Mouse (Mus musculus) stomach, embryonic 15.5 days (tissue): ENCODE results near the gene 9530077C05Rik. TPM values are rescaled to one million over a fixed set of nuclear protein-coding genes. Genes with fewer than 3 reads are reported as not detected.
"Not testable (repeated sequence)": the region's sequence is repeated elsewhere in the genome, so short reads cannot be mapped to it uniquely, and the experiment has no call there.

Experiments
- ATAC-seq: fragments of 200-750 bp; cut with Nextera tagmentation; 2 replicates; pipeline ENCODE4 v1.8.0; 2017; ENCODE audit warnings: low read depth, moderate number of reproducible peaks, moderate TSS enrichment; ENCODE audit not compliant: insufficient read depth, low FRiP score
- H3K27ac ChIP-seq: fragments of 300-500 bp; sonication (generic); 2 replicates; pipeline ENCODE4 v1.5.1; 2015; ENCODE audit warnings: mild to moderate bottlenecking, inconsistent platforms
- H3K27me3 ChIP-seq: fragments of 300-500 bp; sonication (generic); replicated peaks from 2 replicates; pipeline ENCODE4 v1.6.1; 2015; ENCODE audit warnings: inconsistent platforms
- H3K36me3 ChIP-seq: fragments of 300-500 bp; sonication (generic); 2 replicates; pipeline ENCODE4 v1.6.1; 2015; ENCODE audit warnings: inconsistent platforms
- H3K4me1 ChIP-seq: fragments of 300-500 bp; sonication (generic); 2 replicates; pipeline ENCODE4 v1.6.1; 2015; ENCODE audit warnings: inconsistent platforms
- H3K4me2 ChIP-seq: fragments of 300-500 bp; sonication (generic); 2 replicates; pipeline ENCODE4 v1.6.1; 2015; ENCODE audit warnings: mild to moderate bottlenecking, inconsistent platforms
- H3K4me3 ChIP-seq: fragments of 300-500 bp; sonication (generic); replicated peaks from 2 replicates; pipeline ENCODE4 v1.5.1; 2015; ENCODE audit warnings: inconsistent platforms
- H3K9ac ChIP-seq: fragments of 300-500 bp; sonication (generic); 2 replicates; pipeline ENCODE4 v1.6.1; 2015; ENCODE audit warnings: inconsistent platforms
- H3K9me3 ChIP-seq: fragments of 300-500 bp; sonication (generic); 2 replicates; pipeline ENCODE4 v1.6.1; 2016; ENCODE audit warnings: inconsistent platforms
- WGBS: fragments of 180-500 bp; shearing (Covaris S2); methylation state at CpG from one replicate; pipeline ENCODE4 v1.1.7; 2015; 5-methylcytosine and 5-hydroxymethylcytosine counted together
- polyA plus RNA-seq: library from polyadenylated mRNA; unstranded; fragments of >200 nt; fragmentation: Nextera tagmentation; extraction: Ambion mirVana; gene quantifications from 2 replicates; pipeline ENCODE4 v1.2.1, GENCODE M21; 2015

Gene 9530077C05Rik
- polyA plus RNA-seq, 1 experiment from 2014 or later: 4.0 TPM

DNA sequence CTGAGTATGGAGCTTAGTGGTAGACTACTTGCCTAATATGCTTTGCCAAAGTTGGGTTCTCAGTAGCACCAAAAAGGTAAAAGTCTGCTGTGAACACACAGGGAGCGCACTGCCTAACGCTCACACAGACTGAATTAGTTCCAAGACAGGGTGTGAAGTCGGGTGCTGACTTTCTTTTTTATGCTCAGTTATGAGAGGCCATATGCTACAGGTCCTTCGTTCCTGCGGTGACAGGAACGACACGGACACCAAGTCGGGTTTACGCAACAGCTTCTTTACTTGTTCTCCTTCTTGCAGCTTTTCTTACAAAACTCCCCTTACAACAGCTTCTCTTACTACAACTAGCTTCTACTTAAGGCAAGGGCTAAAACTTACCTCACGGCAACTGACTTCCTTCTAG is 31.8 kb downstream of the 9530077C05Rik start:
- no peak for ATAC-seq
- no peak overlapping the region for H3K4me3 ChIP-seq
- no peaks in the 10 kb centered on the region for H3K9me3 ChIP-seq
- no peaks in the 10 kb centered on the region for H3K4me1 ChIP-seq
- H3K4me2 ChIP-seq: no peak overlapping the region
- no peak overlapping the region for H3K9ac ChIP-seq
- H3K27ac ChIP-seq: no peak overlapping the region
- WGBS: 87% methylated on average over 10 of the region's 10 CpGs
- H3K27me3 ChIP-seq: no peaks in the 10 kb centered on the region
- H3K36me3 ChIP-seq: peaks cover 11% of the 10 kb centered on the region; the same call in 1 of the 2 replicates

DNA sequence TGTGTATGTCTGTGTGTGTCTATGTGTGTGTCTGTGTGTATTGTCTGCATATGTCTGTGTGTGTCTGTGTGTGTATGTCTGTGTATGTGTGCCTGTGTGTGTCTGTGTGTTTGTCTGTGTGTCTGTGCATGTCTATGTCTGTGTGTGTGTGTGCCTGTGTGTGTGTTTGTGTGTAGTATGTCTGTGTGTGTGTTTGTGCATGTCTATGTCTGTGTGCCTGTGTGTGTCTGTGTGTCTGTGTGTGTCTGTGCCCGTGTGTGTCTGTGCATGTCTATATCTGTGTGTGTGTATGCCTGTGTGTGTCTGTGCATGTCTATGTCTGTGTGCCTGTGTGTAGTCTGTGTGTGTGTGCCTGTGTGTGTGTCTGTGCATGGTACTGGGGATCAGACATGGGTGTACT is 33.8 kb downstream of the 9530077C05Rik start:
- Histone ChIP-seq H3K27me3 (no peaks in the 10 kb centered on the region), H3K4me3 (no peak overlapping the region), H3K36me3 (peaks cover 27% of the 10 kb centered on the region; the same call in 1 of the 2 replicates), H3K9ac (no peak overlapping the region), H3K4me1 (no peaks in the 10 kb centered on the region), H3K4me2 (no peak overlapping the region), H3K27ac (no peak overlapping the region), H3K9me3 (no peaks in the 10 kb centered on the region)
- ATAC-seq: no peak
- WGBS: 79% methylated on average over 1 of the region's 1 CpGs

DNA sequence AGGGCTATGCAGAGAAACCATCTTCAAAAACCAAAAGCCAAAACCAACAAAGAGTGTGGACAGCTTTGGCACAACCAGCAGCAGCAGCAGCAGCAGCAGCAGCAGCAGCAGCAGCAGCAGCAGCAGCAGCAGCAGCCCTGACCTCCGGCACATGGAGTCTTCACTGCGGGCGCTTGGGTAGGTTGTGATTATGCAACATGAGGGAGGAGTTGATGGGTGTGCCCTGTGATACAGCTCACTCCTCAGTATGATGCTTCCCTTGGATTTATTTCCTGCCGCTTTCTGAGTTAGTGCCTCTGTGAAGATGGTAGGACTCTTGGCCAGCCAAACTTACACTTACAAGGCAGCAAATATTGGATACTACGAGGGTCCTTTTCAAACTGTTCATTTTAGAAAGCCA is 35.9 kb downstream of the 9530077C05Rik start:
- no peak overlapping the region for H3K4me3 ChIP-seq
- no peak for ATAC-seq
- H3K4me2 ChIP-seq: no peak overlapping the region
- WGBS: 73% methylated on average over 5 of the region's 5 CpGs
- peaks cover 29% of the 10 kb centered on the region for H3K36me3 ChIP-seq
- H3K4me1 ChIP-seq: no peaks in the 10 kb centered on the region
- no peak overlapping the region for H3K27ac ChIP-seq
- H3K27me3 ChIP-seq: no peaks in the 10 kb centered on the region
- H3K9ac ChIP-seq: no peak overlapping the region
- no peaks in the 10 kb centered on the region for H3K9me3 ChIP-seq

DNA sequence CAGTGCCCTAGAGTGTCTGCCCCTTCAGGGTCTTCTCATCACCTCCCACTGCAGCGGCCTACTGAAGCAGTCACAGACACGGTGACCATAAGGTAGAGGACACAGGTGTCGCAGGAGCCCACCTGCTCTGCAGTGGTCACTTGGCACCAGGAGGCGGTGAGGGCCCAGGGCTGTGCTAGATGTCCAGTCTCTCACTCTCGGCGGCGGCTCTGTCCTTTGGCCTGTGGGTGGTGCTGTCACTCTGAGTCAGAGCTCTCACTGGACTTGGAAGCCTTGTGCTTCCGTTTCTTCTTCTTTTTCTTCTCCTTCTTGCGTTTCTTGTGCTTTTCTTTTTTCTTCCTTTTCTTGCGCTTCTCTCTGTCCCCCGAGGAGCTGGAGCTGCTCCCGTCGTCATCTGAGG is 37.1 kb downstream of the 9530077C05Rik start:
- no peak for ATAC-seq
- Histone ChIP-seq H3K4me3 (no peak overlapping the region), H3K9ac (no peak overlapping the region), H3K4me2 (no peak overlapping the region), H3K9me3 (no peaks in the 10 kb centered on the region), H3K27me3 (no peaks in the 10 kb centered on the region), H3K36me3 (peaks cover 38% of the 10 kb centered on the region), H3K4me1 (no peaks in the 10 kb centered on the region), H3K27ac (no peak overlapping the region)
- 92% methylated on average over 13 of the region's 13 CpGs for WGBS

DNA sequence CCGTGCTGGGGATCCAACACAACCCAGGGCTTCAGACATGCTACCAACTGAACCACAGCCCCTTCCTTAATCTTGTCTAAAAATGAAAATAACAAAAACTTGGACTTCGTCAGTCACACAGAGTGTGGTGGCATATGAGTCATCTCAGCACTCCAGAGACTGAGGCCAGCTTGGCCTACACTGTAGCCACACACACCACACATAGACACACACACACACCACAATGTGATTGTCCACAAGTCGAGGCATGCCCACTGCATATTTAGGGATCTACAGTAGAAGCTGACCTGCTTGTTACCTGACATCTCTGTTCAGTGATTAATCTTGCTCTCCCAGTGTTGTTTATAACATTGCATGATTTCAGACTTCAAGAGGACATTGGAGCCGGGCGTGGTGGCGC is 37.9 kb downstream of the 9530077C05Rik start:
- H3K4me2 ChIP-seq: no peak overlapping the region
- no peaks in the 10 kb centered on the region for H3K9me3 ChIP-seq
- no peak overlapping the region for H3K9ac ChIP-seq
- ATAC-seq: no peak
- H3K27ac ChIP-seq: no peak overlapping the region
- H3K4me3 ChIP-seq: no peak overlapping the region
- WGBS: 82% methylated on average over 6 of the region's 6 CpGs
- no peaks in the 10 kb centered on the region for H3K4me1 ChIP-seq
- H3K27me3 ChIP-seq: no peaks in the 10 kb centered on the region
- H3K36me3 ChIP-seq: peaks cover 44% of the 10 kb centered on the region

DNA sequence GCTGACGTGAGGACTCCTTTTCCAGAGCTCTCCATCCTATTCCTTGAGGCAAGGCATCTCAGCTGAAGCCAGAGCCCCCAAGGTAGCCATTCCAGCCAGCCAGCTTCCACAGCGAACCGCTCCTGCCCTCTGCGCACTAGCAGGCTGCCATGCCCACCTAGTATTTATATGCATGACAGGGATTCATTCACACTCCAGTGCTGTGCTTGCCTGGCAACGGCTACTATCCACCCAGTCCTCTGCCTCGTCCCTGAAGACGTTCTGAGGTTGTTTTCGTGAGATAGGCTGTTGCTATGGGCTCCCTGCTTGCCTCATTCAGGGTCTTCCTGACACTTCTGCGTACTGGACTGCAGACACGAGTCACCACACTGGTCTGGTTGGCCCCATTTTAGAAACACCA is 41.4 kb downstream of the 9530077C05Rik start:
- Histone ChIP-seq H3K9ac (no peak overlapping the region), H3K36me3 (peaks cover 65% of the 10 kb centered on the region), H3K27me3 (no peaks in the 10 kb centered on the region), H3K4me1 (no peaks in the 10 kb centered on the region), H3K4me3 (no peak overlapping the region), H3K9me3 (no peaks in the 10 kb centered on the region), H3K27ac (no peak overlapping the region), H3K4me2 (no peak overlapping the region)
- no peak for ATAC-seq
- WGBS: 88% methylated on average over 10 of the region's 10 CpGs

DNA sequence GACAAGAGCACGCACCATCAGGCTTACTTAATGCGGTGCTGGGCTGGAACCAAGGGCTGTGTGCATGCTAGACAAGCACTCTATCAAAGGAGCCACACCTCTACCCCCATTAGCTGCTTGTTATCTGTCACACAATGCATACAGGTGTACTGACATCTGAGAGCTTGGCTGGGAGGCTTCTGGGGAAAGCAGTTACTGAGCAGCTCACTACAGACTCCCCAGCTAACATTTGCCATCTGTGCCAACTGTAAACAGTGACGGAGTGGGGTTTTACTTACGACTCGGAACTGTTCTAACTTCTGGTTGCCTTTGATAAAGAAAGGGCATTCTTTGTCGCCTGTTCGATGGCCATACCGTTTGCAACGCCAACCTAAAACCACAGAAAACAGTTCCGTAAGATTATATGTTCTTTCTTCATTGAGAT is 42.2 kb downstream of the 9530077C05Rik start:
- no peak overlapping the region for H3K4me3 ChIP-seq
- no peak overlapping the region for H3K9ac ChIP-seq
- H3K27me3 ChIP-seq: no peaks in the 10 kb centered on the region
- H3K9me3 ChIP-seq: no peaks in the 10 kb centered on the region
- H3K4me2 ChIP-seq: no peak overlapping the region
- peaks cover 59% of the 10 kb centered on the region for H3K36me3 ChIP-seq
- H3K27ac ChIP-seq: no peak overlapping the region
- H3K4me1 ChIP-seq: no peaks in the 10 kb centered on the region
- 70% methylated on average over 10 of the region's 10 CpGs for WGBS
- ATAC-seq: peak; percentile 86

DNA sequence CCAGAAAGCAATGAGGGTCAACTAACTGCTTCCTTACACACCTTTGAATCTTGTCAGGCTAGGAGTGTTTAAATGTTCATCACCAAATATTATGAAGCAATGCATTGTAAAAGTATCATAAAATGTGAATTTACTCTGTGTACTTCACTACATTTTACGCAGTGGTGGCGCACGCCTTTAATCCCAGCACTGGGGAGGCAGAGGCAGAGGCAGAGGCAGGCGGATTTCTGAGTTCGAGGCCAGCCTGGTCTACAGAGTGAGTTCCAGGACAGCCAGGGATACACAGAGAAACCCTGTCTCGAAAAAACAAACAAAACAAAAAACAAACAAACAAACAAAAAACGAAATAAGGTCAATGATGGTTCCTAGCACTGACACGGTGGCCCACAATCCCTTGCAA is 42.7 kb downstream of the 9530077C05Rik start, which contains the start of gene Gm17545:
TSS of gene Gm17545 (plus strand) at position 301 of the 400 bp plus-strand sequence.
- peaks cover 54% of the 10 kb centered on the region for H3K36me3 ChIP-seq
- not testable (repeated sequence) for H3K4me1 ChIP-seq, H3K9ac ChIP-seq, H3K4me3 ChIP-seq, H3K9me3 ChIP-seq, H3K27ac ChIP-seq, H3K4me2 ChIP-seq, H3K27me3 ChIP-seq, ATAC-seq
- 87% methylated on average over 8 of the region's 8 CpGs for WGBS

DNA sequence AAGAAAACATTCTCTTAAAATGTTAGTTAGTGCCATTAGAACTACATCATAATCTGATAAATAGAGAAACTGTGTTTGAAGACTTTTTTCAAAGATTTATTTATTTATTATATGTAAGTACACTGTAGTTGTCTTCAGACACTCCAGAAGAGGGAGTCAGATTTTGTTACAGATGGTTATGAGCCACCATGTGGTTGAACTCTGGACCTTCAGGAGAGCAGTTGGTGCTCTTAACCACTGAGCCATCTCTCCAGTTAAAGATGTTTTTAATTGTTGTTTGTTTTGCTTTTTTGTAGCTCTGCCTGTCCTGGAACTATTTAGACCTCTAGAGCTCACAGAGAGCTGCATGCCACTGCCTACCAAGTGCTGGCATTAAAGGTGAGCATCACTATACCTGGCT is 43.7 kb downstream of the 9530077C05Rik start:
- Histone ChIP-seq H3K27ac (no peak overlapping the region), H3K4me2 (no peak overlapping the region), H3K4me3 (no peak overlapping the region), H3K36me3 (peaks cover 47% of the 10 kb centered on the region), H3K9me3 (no peaks in the 10 kb centered on the region), H3K9ac (no peak overlapping the region), H3K27me3 (no peaks in the 10 kb centered on the region), H3K4me1 (no peaks in the 10 kb centered on the region)
- ATAC-seq: no peak

DNA sequence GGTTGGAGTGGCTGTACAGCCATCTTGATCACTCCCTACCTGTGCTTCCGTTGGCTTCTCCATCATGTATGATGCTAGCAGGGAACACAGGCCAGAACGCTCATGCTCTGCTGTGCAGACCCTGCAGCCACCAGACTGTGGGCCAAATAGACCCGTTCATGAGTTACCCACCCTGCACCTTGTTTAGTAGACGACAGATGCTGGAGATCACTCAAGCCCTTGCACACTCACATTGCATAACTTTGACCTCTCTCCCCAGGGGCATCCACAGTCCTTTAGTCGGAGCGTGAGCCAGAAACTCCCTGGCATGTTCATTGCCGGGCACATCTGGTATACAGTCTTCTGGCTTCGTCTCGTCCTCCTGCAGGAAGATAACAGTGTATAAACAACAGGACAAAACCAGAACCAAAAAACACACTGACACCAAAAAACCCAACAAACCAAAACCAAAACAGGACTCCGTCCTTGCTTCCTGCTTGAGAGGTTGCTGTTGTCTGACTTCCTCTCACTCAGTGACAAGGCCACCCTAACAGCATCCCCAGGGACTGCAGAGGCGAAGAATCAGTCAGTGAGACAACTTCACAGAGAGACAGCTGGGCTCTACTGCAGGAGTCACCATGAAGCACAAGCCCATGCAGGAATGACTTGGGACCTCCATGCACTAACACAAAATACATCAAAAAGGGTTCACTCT is 46.0 kb downstream of the 9530077C05Rik start:
- peaks cover 52% of the 10 kb centered on the region for H3K36me3 ChIP-seq
- no peaks in the 10 kb centered on the region for H3K9me3 ChIP-seq
- no peak overlapping the region for H3K27ac ChIP-seq
- no peak overlapping the region for H3K4me3 ChIP-seq
- no peaks in the 10 kb centered on the region for H3K27me3 ChIP-seq
- H3K9ac ChIP-seq: no peak overlapping the region
- WGBS: 87% methylated on average over 11 of the region's 11 CpGs
- no peaks in the 10 kb centered on the region for H3K4me1 ChIP-seq
- H3K4me2 ChIP-seq: no peak overlapping the region
- no peak for ATAC-seq

DNA sequence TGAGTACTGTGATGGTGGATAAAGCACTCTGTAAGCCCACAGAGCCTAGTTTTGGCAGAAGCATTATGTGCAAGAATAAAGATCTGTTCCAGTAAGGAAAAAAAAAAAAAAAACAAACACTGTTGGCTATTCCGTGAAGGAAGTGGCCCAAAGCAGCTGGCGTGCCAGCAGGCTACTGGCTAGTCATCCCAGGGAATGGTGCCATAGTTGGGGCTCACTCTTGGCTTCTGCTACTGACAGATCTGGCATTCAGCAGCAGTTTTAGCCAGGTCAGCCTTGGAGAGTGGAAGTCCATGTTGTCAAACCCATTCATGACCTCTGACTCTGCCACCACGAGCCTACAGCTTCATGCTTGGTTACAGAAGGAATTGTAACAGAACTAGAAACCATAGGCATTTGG is 50.6 kb downstream of the 9530077C05Rik start:
- 91% methylated on average over 3 of the region's 3 CpGs for WGBS
- no peak overlapping the region for H3K27ac ChIP-seq
- H3K4me3 ChIP-seq: no peak overlapping the region
- no peak overlapping the region for H3K9ac ChIP-seq
- H3K9me3 ChIP-seq: no peaks in the 10 kb centered on the region
- H3K4me1 ChIP-seq: no peaks in the 10 kb centered on the region
- H3K27me3 ChIP-seq: no peaks in the 10 kb centered on the region
- ATAC-seq: no peak
- H3K4me2 ChIP-seq: no peak overlapping the region
- peaks cover 19% of the 10 kb centered on the region for H3K36me3 ChIP-seq

DNA sequence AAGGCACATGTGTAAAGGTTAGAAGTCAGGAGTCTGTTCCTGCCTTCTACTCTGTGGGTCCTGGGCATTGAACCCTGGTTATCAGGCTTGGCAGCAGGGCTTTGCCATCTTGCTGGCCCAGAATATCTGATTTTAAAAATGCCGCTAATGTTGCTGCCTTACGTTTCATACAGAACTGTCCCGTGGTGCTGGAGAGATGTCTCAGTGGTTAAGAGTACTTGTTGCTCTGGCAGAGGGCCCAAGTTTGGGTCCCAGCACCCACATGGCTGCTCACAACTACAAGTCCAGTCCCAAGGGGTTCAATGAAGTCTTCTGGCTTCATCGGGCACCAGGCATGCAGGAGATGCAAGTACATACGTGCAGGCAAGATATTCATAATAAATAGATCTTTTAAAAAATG is 54.9 kb downstream of the 9530077C05Rik start:
- WGBS: 94% methylated on average over 5 of the region's 5 CpGs
- no peak overlapping the region for H3K9ac ChIP-seq

More for the DNA sequence above, 54.9 kb downstream of the 9530077C05Rik start:
- H3K27ac ChIP-seq: no peak overlapping the region
- no peaks in the 10 kb centered on the region; the same call in 1 of the 2 replicates for H3K4me1 ChIP-seq
- ATAC-seq: no peak
- no peaks in the 10 kb centered on the region for H3K9me3 ChIP-seq
- no peaks in the 10 kb centered on the region for H3K27me3 ChIP-seq
- H3K4me2 ChIP-seq: no peak overlapping the region
- peaks cover 10% of the 10 kb centered on the region for H3K36me3 ChIP-seq
- no peak overlapping the region for H3K4me3 ChIP-seq
